Mouse (Mus musculus) lung, postnatal 25 days (tissue): Measurements from ENCODE around the gene Akap13.

Experiments
- DNase-seq: peaks from one replicate; pipeline ENCODE4 v3.0.0; 2022; ENCODE audit warnings: low spot score

Gene Akap13

DNA sequence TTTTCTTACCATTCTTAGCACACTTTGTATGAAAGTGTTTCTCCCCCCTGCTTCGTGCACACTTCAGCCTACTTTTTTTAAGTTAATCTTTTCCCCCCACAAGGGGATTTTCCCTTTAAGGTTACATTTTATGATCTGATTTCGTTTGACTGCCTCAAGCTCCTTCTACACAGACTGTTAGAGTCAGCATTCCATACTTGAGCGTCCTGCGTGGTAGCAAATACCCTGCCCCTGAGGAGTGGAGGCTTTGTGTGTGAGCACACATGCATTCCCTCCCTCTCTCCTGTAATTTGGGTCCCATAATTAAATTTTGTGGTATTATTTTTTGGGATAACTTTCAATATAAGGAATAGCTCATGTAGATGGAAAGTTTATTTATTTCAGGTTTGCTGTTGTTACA lies 103.8 kb downstream of the Akap13 start:
- no peak for DNase-seq

DNA sequence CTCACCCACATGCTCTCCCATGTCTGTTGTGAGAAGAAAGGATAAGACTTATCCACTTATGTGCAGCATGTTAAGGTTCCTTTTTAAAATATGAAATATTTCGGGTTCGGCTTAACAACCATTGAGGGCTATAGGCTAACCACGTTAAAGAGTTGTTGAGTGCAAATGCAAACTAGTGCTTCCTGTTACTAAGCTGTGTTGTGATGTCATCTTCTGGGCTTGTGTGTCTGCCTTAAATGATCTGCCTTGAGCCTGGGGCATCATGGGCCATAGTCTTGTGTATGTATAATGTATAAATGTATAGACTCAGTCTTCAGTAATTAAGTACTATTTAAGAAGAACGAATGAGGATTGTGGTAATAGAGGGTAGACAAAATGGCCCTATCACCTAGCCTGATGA lies 104.6 kb downstream of the Akap13 start:
- no peak for DNase-seq

DNA sequence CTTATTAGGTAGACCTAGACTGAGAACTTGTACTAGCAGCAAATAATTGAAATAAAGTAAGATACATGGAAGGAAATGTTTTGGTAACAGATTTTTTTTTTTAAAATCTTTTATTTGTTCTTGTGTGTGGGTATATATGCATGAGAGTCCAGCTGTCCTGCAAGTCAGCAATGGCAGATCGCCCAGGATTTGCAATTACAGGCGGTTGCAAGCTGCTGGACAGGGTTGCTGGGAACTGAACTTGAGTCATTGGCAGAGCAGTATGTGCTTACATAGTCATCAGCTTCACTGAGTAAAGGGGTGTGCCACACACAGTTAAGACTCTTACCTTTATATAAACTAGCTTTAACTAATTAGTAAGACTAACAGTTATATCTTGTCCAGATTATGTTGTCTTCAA lies 105.2 kb downstream of the Akap13 start:
- DNase-seq = no peak

- no peak for DNase-seq
Observed at GRCm38 (mm10) chr7:75561134-75561533, 105.8 kb downstream of the Akap13 start.

DNA sequence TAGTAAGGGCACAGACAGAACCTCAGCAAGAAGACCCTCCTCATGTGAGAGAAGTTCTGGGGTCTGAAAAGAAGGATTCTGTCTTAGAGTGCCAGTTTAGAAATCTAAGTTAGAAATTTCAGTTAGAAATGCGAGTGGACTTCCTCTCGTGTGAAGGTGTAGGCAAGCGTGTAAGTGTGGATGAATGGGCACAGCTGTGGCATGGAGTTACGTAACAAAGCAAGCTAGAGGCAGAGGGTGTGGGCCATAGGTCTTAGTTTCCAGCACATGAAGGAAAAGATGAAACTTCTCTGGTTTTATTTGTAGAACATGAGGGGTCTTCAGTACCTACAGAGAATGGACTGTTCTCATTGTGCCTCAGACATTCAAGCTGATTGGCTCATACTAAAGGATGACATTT lies 112.9 kb downstream of the Akap13 start:
- no peak for DNase-seq

- no peak for DNase-seq
Observed at GRCm38 (mm10) chr7:75568883-75569282, 113.5 kb downstream of the Akap13 start.

- DNase-seq = no peak
Observed at GRCm38 (mm10) chr7:75570218-75570617, 114.9 kb downstream of the Akap13 start.

GRCm38 (mm10) chr7:75571078-75571477 lies 115.7 kb downstream of the Akap13 start:
- no peak for DNase-seq

DNA sequence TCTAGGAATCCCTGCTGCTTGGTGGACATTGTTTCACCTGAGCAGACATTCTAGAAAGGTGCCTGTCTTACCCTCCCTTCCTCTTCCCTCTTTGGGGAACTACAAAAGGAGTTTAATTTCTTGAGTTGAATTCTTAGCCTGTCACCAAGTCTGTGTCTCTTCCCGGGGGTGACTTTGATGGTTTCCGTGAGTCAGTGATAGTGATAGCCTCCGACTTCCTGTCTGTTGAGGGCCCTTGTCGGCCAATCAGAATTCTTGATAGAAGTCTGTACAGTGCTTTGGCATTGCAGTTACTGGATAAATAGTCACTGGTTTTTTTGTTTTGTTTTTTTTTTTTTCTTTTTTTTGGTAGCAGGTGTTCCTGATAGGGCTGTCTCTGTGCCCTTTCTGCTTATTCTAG lies 116.8 kb downstream of the Akap13 start:
- DNase-seq = no peak

GRCm38 (mm10) chr7:75575120-75575649 lies 119.9 kb downstream of the Akap13 start:
- peak; percentile 85 for DNase-seq

- DNase-seq = no peak
Observed at GRCm38 (mm10) chr7:75575800-75576585, 120.7 kb downstream of the Akap13 start.

DNA sequence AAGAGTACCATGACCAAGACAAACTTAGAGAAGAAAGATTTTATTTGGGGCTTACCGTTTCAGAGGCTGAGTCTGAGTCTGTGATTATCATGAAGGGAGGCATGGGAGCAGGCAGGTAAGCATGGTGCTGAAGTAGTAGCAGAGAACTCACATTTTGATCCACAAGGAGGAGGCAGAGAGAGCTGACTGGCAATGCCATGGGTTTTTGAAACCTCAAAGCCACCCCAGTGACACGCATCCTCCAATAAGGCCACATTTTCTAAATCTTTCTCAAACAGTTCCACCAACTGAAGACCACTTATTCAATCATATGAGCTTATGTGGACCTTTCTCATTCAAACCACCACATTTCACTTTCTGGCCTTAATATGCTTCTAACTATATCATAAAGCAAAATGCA lies 121.5 kb downstream of the Akap13 start:
- DNase-seq = no peak

DNA sequence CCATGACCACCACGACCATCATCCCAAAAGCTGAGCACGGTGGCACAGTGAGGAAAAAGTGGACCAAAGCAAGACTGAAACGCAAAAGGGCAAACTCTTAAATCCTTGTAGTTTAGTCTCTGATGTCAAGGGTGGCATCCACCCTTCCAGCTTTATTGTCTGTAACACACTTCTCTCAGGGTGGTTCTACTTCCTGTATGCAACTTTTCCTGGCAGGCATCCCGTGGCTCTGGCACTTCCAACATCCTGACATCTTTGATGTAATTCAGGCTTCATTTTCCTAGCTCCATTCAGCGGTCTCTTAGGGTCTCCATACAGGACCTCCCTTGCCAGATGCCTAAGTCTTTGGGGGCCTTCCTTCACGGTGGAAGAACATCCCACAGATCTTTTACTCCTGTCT lies 122.0 kb downstream of the Akap13 start:
- DNase-seq = no peak

DNA sequence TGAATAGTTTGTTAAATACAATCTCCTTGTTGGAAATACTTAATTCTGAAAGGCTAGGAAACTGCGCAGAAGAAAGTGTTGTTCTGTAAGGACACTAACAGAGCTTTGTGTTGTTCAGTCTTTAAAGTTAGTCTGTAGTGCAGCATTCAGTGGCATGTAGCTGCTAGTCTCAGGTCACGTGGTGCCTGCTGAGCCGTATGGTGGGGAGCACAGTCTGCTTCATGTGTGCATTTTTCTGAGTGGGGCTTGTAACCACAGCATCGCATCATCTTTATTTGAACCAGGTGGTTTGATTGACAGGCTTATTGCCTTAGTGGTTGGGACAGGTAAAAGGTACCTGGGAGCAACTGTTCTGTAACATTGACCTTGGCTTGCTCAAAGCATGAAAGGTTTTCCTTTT lies 123.3 kb downstream of the Akap13 start:
- DNase-seq = no peak

DNA sequence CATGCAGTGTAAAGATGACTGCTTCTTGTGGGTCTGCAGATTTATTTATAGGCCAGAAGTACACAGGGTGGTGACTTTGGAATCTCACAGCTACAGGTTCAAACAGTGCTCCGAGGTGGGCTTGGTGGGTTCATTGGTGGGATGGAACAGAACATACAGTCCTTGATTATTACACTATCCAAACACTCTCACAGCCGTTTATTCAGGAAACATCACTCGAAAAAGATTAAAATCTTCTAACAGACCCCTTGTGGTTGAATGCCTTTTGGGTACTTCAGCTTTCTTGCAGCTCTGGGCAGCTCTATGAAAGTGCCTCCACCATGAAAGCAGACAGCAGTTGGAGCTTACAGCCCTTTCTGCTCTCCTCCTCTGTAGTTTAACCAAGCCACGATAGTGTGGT lies 126.8 kb downstream of the Akap13 start:
- DNase-seq = no peak

DNA sequence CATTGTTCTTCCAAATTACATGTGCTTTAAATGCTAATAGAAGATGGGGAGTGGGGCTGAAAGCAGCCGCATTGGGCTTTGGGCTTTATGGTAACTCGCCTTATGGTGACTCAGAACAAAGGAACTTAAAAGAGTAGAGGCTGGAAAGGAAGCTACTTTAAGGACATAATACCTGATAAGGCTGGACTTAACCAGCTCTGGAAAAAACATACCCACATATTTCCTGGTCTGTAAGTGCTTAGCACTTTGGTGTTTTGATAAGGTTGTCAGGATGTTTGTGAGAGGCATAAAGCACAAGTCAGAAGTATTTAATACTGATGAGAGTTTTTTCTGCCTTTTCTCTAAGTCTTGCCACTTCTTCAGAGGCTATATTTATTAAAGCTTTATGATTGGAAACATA lies 128.8 kb downstream of the Akap13 start:
- DNase-seq = peak; percentile 51

DNA sequence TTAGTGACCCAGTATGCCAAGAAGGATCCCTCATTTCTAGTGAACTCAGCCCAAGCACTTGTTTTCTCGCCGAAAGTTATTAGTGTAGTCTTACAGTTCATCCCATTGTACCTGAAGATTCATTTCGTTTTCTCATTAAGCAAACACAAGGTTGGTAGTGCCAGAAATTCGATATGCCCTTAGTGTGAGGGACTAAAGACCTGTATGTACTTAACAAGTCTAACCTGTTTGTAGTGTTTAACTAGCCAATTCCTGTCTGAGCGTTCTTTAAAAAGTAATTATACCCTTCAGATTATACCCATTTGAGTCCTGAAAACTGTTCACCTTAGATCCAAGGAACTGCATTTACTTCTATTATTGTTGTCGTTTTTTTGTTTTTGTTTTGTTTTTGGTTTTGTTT lies 130.1 kb downstream of the Akap13 start:
- peak; percentile 53 for DNase-seq

- peak; percentile 58 for DNase-seq
Observed at GRCm38 (mm10) chr7:75586113-75586512, 130.8 kb downstream of the Akap13 start.

GRCm38 (mm10) chr7:75587727-75588126 lies 132.4 kb downstream of the Akap13 start:
- peak; percentile 69 for DNase-seq

GRCm38 (mm10) chr7:75589304-75589973 lies 134.1 kb downstream of the Akap13 start:
- no peak for DNase-seq

GRCm38 (mm10) chr7:75591961-75592360 lies 136.6 kb downstream of the Akap13 start:
- no peak for DNase-seq

GRCm38 (mm10) chr7:75594801-75595200 lies 139.5 kb downstream of the Akap13 start:
- DNase-seq = peak; percentile 82

DNA sequence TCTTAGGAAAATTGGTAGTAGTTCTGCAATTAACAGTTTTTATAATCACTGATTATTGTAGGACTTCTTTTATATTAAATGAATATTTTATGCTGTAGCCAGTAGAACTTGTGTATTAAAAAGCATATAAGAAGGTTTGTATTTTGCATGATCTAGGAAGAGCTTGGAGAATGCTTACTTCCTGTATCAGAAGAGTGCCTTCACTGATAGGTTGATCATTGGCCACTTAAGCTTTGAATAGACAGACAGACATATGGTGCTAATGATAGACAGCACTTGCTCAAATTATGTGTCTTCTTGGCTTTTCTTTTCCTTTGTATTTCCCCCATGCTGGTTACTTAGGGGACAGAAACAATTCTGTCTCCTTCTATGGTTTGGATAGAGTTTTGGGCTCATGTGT lies 139.9 kb downstream of the Akap13 start:
- DNase-seq = no peak
